Mouse (Mus musculus) layer of hippocampus, postnatal 14 days (tissue): ENCODE results near the gene Svs2. TPM values are rescaled to one million over a fixed set of nuclear protein-coding genes. Genes with fewer than 3 reads are reported as not detected.

Source experiments
- total RNA-seq, 2 experiments: library from RNA; stranded (reverse); gene quantifications; 2 replicates each; pipeline ENCODE4 v1.2.3; 2021

Gene Svs2
- total RNA-seq, 2 experiments from 2014 or later: not detected

Other genes with a start within 250 kb of the Svs2 start
- gene Ywhab, start 243.5 kb downstream of the Svs2 start, total RNA-seq: 100 to 1,000 TPM; 573 to 578 TPM
- gene Pabpc1l, start 213.0 kb downstream of the Svs2 start, total RNA-seq: 1 to 10 TPM in 1 of 2 experiments, under 1 TPM in 1; 0.69 to 1.7 TPM
- 10 to 100 TPM; 41.5 to 43.0 TPM for gene Stk4, start 168.1 kb downstream of the Svs2 start, total RNA-seq
- gene Tomm34, start 167.3 kb downstream of the Svs2 start, total RNA-seq: 10 to 100 TPM; 55.3 to 58.4 TPM
- 1 to 10 TPM; 5.9 to 6.4 TPM for gene Kcns1, start 67.4 kb downstream of the Svs2 start, total RNA-seq
- not detected for gene Wfdc5, start 55.7 kb downstream of the Svs2 start, total RNA-seq
- gene Wfdc12, start 47.9 kb downstream of the Svs2 start, total RNA-seq: not detected
- not detected for gene Wfdc15a, start 38.3 kb downstream of the Svs2 start, total RNA-seq
- gene Wfdc15b, start 16.8 kb downstream of the Svs2 start, total RNA-seq: not detected
- gene Svs3b, start 18.2 kb upstream of the Svs2 start, total RNA-seq: not detected
- not detected for gene Svs4, start 40.0 kb upstream of the Svs2 start, total RNA-seq
- gene Svs3a, start 50.8 kb upstream of the Svs2 start, total RNA-seq: not detected
- not detected for gene Svs6, start 78.3 kb upstream of the Svs2 start, total RNA-seq
- not detected for gene Svs5, start 94.3 kb upstream of the Svs2 start, total RNA-seq
- 1 to 10 TPM; 1.2 to 2.0 TPM for gene Slpi, start 150.6 kb upstream of the Svs2 start, total RNA-seq
- under 1 TPM; 0.41 to 0.91 TPM for gene Rbpjl, start 164.7 kb upstream of the Svs2 start, total RNA-seq
- gene Matn4, start 166.7 kb upstream of the Svs2 start, total RNA-seq: 10 to 100 TPM; 21.2 to 21.6 TPM
- gene Sdc4, start 205.4 kb upstream of the Svs2 start, total RNA-seq: 100 to 1,000 TPM; 117 to 137 TPM
- 10 to 100 TPM; 39.1 to 44.7 TPM for gene Sys1, start 218.5 kb upstream of the Svs2 start, total RNA-seq
- 10 to 100 TPM; 12.7 to 18.8 TPM for gene Gm20458, start 222.5 kb upstream of the Svs2 start, total RNA-seq
- gene Trp53tg5, start 235.3 kb upstream of the Svs2 start, total RNA-seq: not detected
- 10 to 100 TPM; 87.6 to 88.0 TPM for gene Dbndd2, start 247.6 kb upstream of the Svs2 start, total RNA-seq